Mouse (Mus musculus) heart, adult 2 months (tissue): ENCODE measurements around the gene Pgbd1. TPM values are rescaled to one million over a fixed set of nuclear protein-coding genes. Genes with fewer than 3 reads are reported as not detected.

ENCODE experiments used
- DNase-seq, 2 experiments: peaks; one replicate each; pipeline ENCODE4 v3.0.0; 2021
- H3K27ac ChIP-seq: fragments of 200-600 bp; 2 replicates; pipeline ENCODE4 v1.8.1; 2022
- H3K27me3 ChIP-seq: fragments of 200-500 bp; 2 replicates; pipeline ENCODE4 v1.6.1; 2012; ENCODE audit warnings: mild to moderate bottlenecking, low read length, inconsistent platforms, mixed read lengths; ENCODE audit not compliant: control insufficient read depth, insufficient read depth
- H3K36me3 ChIP-seq: fragments of 200-500 bp; 2 replicates; pipeline ENCODE4 v1.6.1; 2012; ENCODE audit warnings: low read length, inconsistent platforms; ENCODE audit not compliant: control insufficient read depth, insufficient read depth
- H3K4me1 ChIP-seq: fragments of 200-500 bp; 2 replicates; pipeline ENCODE4 v1.6.1; 2011; ENCODE audit warnings: low read length; ENCODE audit not compliant: control insufficient read depth, insufficient read depth
- H3K4me3 ChIP-seq: fragments of 200-600 bp; 2 replicates; pipeline ENCODE4 v1.8.1; 2022
- H3K79me2 ChIP-seq: fragments of 200-500 bp; replicated peaks from 2 replicates; pipeline ENCODE4 v1.6.1; 2012; ENCODE audit warnings: mild to moderate bottlenecking, inconsistent platforms, low read length, moderate library complexity, mixed read lengths; ENCODE audit not compliant: control insufficient read depth, insufficient read depth
- H3K9ac ChIP-seq: fragments of 200-500 bp; 2 replicates; pipeline ENCODE4 v1.6.1; 2012; ENCODE audit warnings: low read depth, mild to moderate bottlenecking, control low read depth, inconsistent platforms, low read length, mixed read lengths
- CTCF ChIP-seq: fragments of 200-600 bp; IDR thresholded peaks from 2 replicates; pipeline ENCODE4 v1.8.1; 2022; ENCODE audit warnings: antibody characterized with exemption, mild to moderate bottlenecking, moderate library complexity
- EP300 ChIP-seq: fragments of 200-500 bp; IDR thresholded peaks from 2 replicates; pipeline ENCODE4 v1.6.1; 2011; ENCODE audit warnings: low read depth, low read length, control low read depth; ENCODE audit not compliant: insufficient read depth
- POLR2A ChIP-seq: fragments of 200-500 bp; IDR thresholded peaks from 2 replicates; pipeline ENCODE4 v1.6.1; 2011; ENCODE audit warnings: mild to moderate bottlenecking, low read depth, low read length, control low read depth; ENCODE audit not compliant: insufficient read depth
- WGBS: fragments of 180-500 bp; shearing (Covaris S2); methylation state at CpG from one replicate; pipeline ENCODE4 v1.1.7; 2018; 5-methylcytosine and 5-hydroxymethylcytosine counted together
- intact Hi-C: fragments of 180-260 bp; cut with DNase I; formaldehyde crosslinking; loops from one replicate; pipeline ENCODE4 v1.15.1; 2025
- microRNA-seq, 2 experiments: library from miRNA; unstranded; fragments of <30 nt; microRNA quantifications; one replicate each; pipeline ENCODE4 v1.2.0; 2021
- polyA plus RNA-seq: library from polyadenylated mRNA; depleted of rRNA; stranded (reverse); fragments of >200 nt; gene quantifications from 2 replicates; pipeline ENCODE4 v1.2.3, GENCODE M21; 2012; rRNA removed
- total RNA-seq, 2 experiments: library from RNA; stranded (reverse); gene quantifications; 2 replicates each; pipeline ENCODE4 v1.2.3; 2021

The Pgbd1 gene
- total and polyA plus RNA-seq, 3 experiments = 0.41 to 0.50 (median 0.43) TPM

GRCm38 (mm10) chr13:21395211-21395610, 45.6 kb downstream of the Pgbd1 start:
- H3K36me3 ChIP-seq = peaks cover 35% of the 10 kb centered on the region
- 98% methylated on average over 1 of the region's 1 CpGs for WGBS

GRCm38 (mm10) chr13:21377773-21378172, 63.1 kb downstream of the Pgbd1 start:
- Histone ChIP-seq H3K79me2 (no peaks in the 10 kb centered on the region), H3K4me1 (no peaks in the 10 kb centered on the region), H3K27me3 (no peaks in the 10 kb centered on the region), H3K9ac (no peak overlapping the region), H3K27ac (no peak overlapping the region), H3K36me3 (no peaks in the 10 kb centered on the region), H3K4me3 (no peak overlapping the region)
- 84% methylated on average over 2 of the region's 2 CpGs for WGBS
- no peak for TF ChIP-seq CTCF
- no peak for TF ChIP-seq POLR2A
- no peak for TF ChIP-seq EP300
- no peak for DNase-seq
- intact Hi-C loops = no loop called here

More at GRCm38 (mm10) chr13:21395211-21395610, 45.6 kb downstream of the Pgbd1 start:
- TF ChIP-seq EP300 (no peak), POLR2A (no peak), CTCF (no peak)
- Histone ChIP-seq H3K9ac (no peak overlapping the region), H3K27ac (no peak overlapping the region), H3K79me2 (no peaks in the 10 kb centered on the region), H3K4me3 (no peak overlapping the region), H3K4me1 (peaks cover 3% of the 10 kb centered on the region), H3K27me3 (no peaks in the 10 kb centered on the region)
- DNase-seq = no peak
- intact Hi-C loops = no loop called here

- Histone ChIP-seq H3K36me3 (no peaks in the 10 kb centered on the region), H3K9ac (no peak overlapping the region), H3K4me1 (no peaks in the 10 kb centered on the region), H3K27me3 (no peaks in the 10 kb centered on the region), H3K4me3 (no peak overlapping the region), H3K27ac (no peak overlapping the region), H3K79me2 (no peaks in the 10 kb centered on the region)
- TF ChIP-seq CTCF (no peak), EP300 (no peak), POLR2A (no peak)
- no peak for DNase-seq
- intact Hi-C loops = no loop called here
- WGBS = 86% methylated on average over 2 of the region's 2 CpGs
These were observed 68.2 kb downstream of the Pgbd1 start for GRCm38 (mm10) chr13:21372700-21373099.

Small RNA genes within 50 kb of the gene (microRNA-seq; reads per million reads assigned to microRNA genes)
- 0 reads per million in 2 experiments for gene Mir1896
- 0 to 0.56 reads per million in 2 experiments for gene Mir6942

Other genes with a start within 250 kb of the Pgbd1 start
- not detected for gene Gpx5, start 148.3 kb downstream of the Pgbd1 start, total RNA-seq
- not detected in 2 replicates for gene Gpx5, start 148.3 kb downstream of the Pgbd1 start, polyA plus RNA-seq
- not detected for gene Gpx6, start 128.9 kb downstream of the Pgbd1 start, total RNA-seq
- gene Gpx6, start 128.9 kb downstream of the Pgbd1 start, polyA plus RNA-seq = not detected in 2 replicates
- not detected for gene Olfr1367, start 94.1 kb downstream of the Pgbd1 start, total RNA-seq
- not detected in 2 replicates for gene Olfr1367, start 94.1 kb downstream of the Pgbd1 start, polyA plus RNA-seq
- gene Zscan12, start 78.2 kb downstream of the Pgbd1 start, total RNA-seq = 1 to 10 TPM; 4.8 to 5.1 TPM
- 1.3 and 2.5 TPM in 2 replicates for gene Zscan12, start 78.2 kb downstream of the Pgbd1 start, polyA plus RNA-seq
- 10 to 100 TPM; 23.2 to 27.7 TPM for gene Zkscan3, start 38.3 kb downstream of the Pgbd1 start, total RNA-seq
- gene Zkscan3, start 38.3 kb downstream of the Pgbd1 start, polyA plus RNA-seq = 18.7 and 35.6 TPM in 2 replicates
- 10 to 100 TPM; 21.8 TPM for gene Zscan26, start 12.7 kb upstream of the Pgbd1 start, total RNA-seq
- 14.8 and 25.6 TPM in 2 replicates for gene Zscan26, start 12.7 kb upstream of the Pgbd1 start, polyA plus RNA-seq
- gene Nkapl, start 27.5 kb upstream of the Pgbd1 start, total RNA-seq = under 1 TPM; 0.34 to 0.99 TPM
- 0.18 TPM in 1 of 2 replicates, not detected in the other for gene Nkapl, start 27.5 kb upstream of the Pgbd1 start, polyA plus RNA-seq
- 1 to 10 TPM in 1 of 2 experiments, under 1 TPM in 1; 0.77 to 1.1 TPM for gene Zkscan4, start 37.8 kb upstream of the Pgbd1 start, total RNA-seq
- gene Zkscan4, start 37.8 kb upstream of the Pgbd1 start, polyA plus RNA-seq = 0.47 and 0.94 TPM in 2 replicates
- gene Gm10065, start 38.4 kb upstream of the Pgbd1 start, total RNA-seq = not detected
- not detected in 2 replicates for gene Gm10065, start 38.4 kb upstream of the Pgbd1 start, polyA plus RNA-seq
- 10 to 100 TPM; 25.4 to 27.3 TPM for gene AK157302, start 54.2 kb upstream of the Pgbd1 start, total RNA-seq
- gene AK157302, start 54.2 kb upstream of the Pgbd1 start, polyA plus RNA-seq = 0.82 and 2.0 TPM in 2 replicates
- 100 to 1,000 TPM; 241 to 252 TPM for gene Gm11273, start 60.4 kb upstream of the Pgbd1 start, total RNA-seq
- 65.2 and 74.9 TPM in 2 replicates for gene Gm11273, start 60.4 kb upstream of the Pgbd1 start, polyA plus RNA-seq
- 10 to 100 TPM in 1 of 2 experiments, 1 to 10 TPM in 1; 9.1 to 12.3 TPM for gene Zkscan8, start 90.1 kb upstream of the Pgbd1 start, total RNA-seq
- 2.8 and 6.3 TPM in 2 replicates for gene Zkscan8, start 90.1 kb upstream of the Pgbd1 start, polyA plus RNA-seq
- gene Olfr1366, start 101.8 kb upstream of the Pgbd1 start, total RNA-seq = not detected
- gene Olfr1366, start 101.8 kb upstream of the Pgbd1 start, polyA plus RNA-seq = not detected in 2 replicates
- gene Olfr1535, start 118.8 kb upstream of the Pgbd1 start, total RNA-seq = not detected
- not detected in 2 replicates for gene Olfr1535, start 118.8 kb upstream of the Pgbd1 start, polyA plus RNA-seq
- gene Olfr1364, start 140.7 kb upstream of the Pgbd1 start, total RNA-seq = not detected
- not detected in 2 replicates for gene Olfr1364, start 140.7 kb upstream of the Pgbd1 start, polyA plus RNA-seq
- not detected for gene Olfr1362, start 173.0 kb upstream of the Pgbd1 start, total RNA-seq
- not detected in 2 replicates for gene Olfr1362, start 173.0 kb upstream of the Pgbd1 start, polyA plus RNA-seq
- gene Olfr11, start 201.5 kb upstream of the Pgbd1 start, total RNA-seq = not detected
- not detected in 2 replicates for gene Olfr11, start 201.5 kb upstream of the Pgbd1 start, polyA plus RNA-seq
- gene Olfr1361, start 222.3 kb upstream of the Pgbd1 start, total RNA-seq = not detected
- gene Olfr1361, start 222.3 kb upstream of the Pgbd1 start, polyA plus RNA-seq = not detected in 2 replicates
- gene Olfr1360, start 236.3 kb upstream of the Pgbd1 start, total RNA-seq = not detected
- gene Olfr1360, start 236.3 kb upstream of the Pgbd1 start, polyA plus RNA-seq = not detected in 2 replicates